Comparison of ENCODE assay signal across 7 mouse cellular contexts in genomic region chr6:125312581-125313355, GRCm38 (mm10). TPM values are rescaled to one million over a fixed set of nuclear protein-coding genes. Genes with fewer than 3 reads are reported as not detected.
DNase-seq lines count a peak whose midpoint lies in the region; ATAC-seq and TF ChIP-seq lines count a peak whose summit lies in the region.

No protein-coding gene starts in this region.

- no peak overlapping the region for H3K27ac ChIP-seq in ES-E14 (ENCODE audit: insufficient read depth, low read depth, low read length, poor library complexity, severe bottlenecking)
- peak overlapping the region; percentile 77 for H3K27ac ChIP-seq in heart, postnatal 0 days (ENCODE audit: low read depth)
- peak overlapping the region; percentile 64 for H3K27ac ChIP-seq in liver, embryonic 13.5 days
- H3K27ac ChIP-seq in small intestine, adult 2 months (ENCODE audit: insufficient read depth, low read depth, low read length) = peak overlapping the region; percentile 78

- H3K4me2 ChIP-seq in heart, postnatal 0 days (ENCODE audit: low read depth, low read length) = peak overlapping the region; percentile 84
- H3K4me2 ChIP-seq in liver, embryonic 13.5 days = peak overlapping the region; percentile 63

- WGBS in heart, postnatal 0 days = 43% methylated on average over 22 of the region's 22 CpGs
- 47% methylated on average over 22 of the region's 22 CpGs for WGBS in liver, embryonic 13.5 days (ENCODE audit: insufficient replicate concordance)
- WGBS in small intestine, adult 2 months = 6% methylated on average over 22 of the region's 22 CpGs

- in situ Hi-C loops in ES-E14 (cut with MboI; ENCODE audit: low sequenced_read_pairs in 2 of 2, unreplicated experiment in 2 of 2) = no loop called here

- no peak for DNase-seq in ES-E14 (ENCODE audit: low read depth, low spot score)
- peak; percentile 45 for DNase-seq in adipocyte (ENCODE audit: low spot score)
- DNase-seq in heart, postnatal 0 days (ENCODE audit: low spot score) = no peak
- no peak for DNase-seq in liver, embryonic 13.5 days
- DNase-seq in right cerebral cortex, adult 18-20 months = no peak
- DNase-seq in T-cell, adult 2 months (ENCODE audit: low spot score) = no peak

- H3K36me3 ChIP-seq in ES-E14 (ENCODE audit: control insufficient read depth, insufficient read depth, low read length, poor library complexity, severe bottlenecking) = no peaks in the 10 kb centered on the region
- peaks cover 37% of the 10 kb centered on the region for H3K36me3 ChIP-seq in heart, postnatal 0 days (replicated peaks; ENCODE audit: control insufficient read depth, insufficient read depth, low read length)
- H3K36me3 ChIP-seq in liver, embryonic 13.5 days = 0 out of 2 replicates have a peak, but pooled peaks cover 8% of the 10 kb centered on the region
- peaks cover 35% of the 10 kb centered on the region for H3K36me3 ChIP-seq in small intestine, adult 2 months (ENCODE audit: control insufficient read depth, insufficient read depth, low read length)

- no peak for TF ChIP-seq CTCF in heart, postnatal 0 days (IDR thresholded peaks at IDR 0.05; ENCODE audit: low read depth)
- no peak for TF ChIP-seq CTCF in small intestine, adult 2 months (IDR thresholded peaks at IDR 0.05; ENCODE audit: extremely low read depth, insufficient read length, insufficient replicate concordance, low read depth, low read length)

- no peak for TF ChIP-seq EP300 in heart, postnatal 0 days (IDR thresholded peaks at IDR 0.05; ENCODE audit: low read depth)

- no peaks in the 10 kb centered on the region for H3K9me3 ChIP-seq in ES-E14 (ENCODE audit: control insufficient read depth, insufficient read depth, low read depth, low read length)
- no peaks in the 10 kb centered on the region for H3K9me3 ChIP-seq in heart, postnatal 0 days (replicated peaks; ENCODE audit: control insufficient read depth, low read length)
- H3K9me3 ChIP-seq in liver, embryonic 13.5 days (replicated peaks) = no peaks in the 10 kb centered on the region

- H3K4me3 ChIP-seq in ES-E14 (ENCODE audit: insufficient read depth in 1 of 2, low read depth in 1 of 2, low read length in 2 of 2, poor library complexity in 1 of 2, severe bottlenecking in 1 of 2) = peak overlapping the region; percentile 55 to 60; a peak in 3 of 4 replicates
- peak overlapping the region; percentile 63 for H3K4me3 ChIP-seq in heart, postnatal 0 days (ENCODE audit: low read depth, low read length)
- peak overlapping the region; percentile 63 for H3K4me3 ChIP-seq in liver, embryonic 13.5 days (replicated peaks)
- H3K4me3 ChIP-seq in small intestine, adult 2 months (ENCODE audit: low read depth, low read length) = peak overlapping the region; percentile 87

- H3K27me3 ChIP-seq in heart, postnatal 0 days (ENCODE audit: control insufficient read depth, insufficient read depth, low read length) = no peaks in the 10 kb centered on the region
- peaks cover 19% of the 10 kb centered on the region for H3K27me3 ChIP-seq in liver, embryonic 13.5 days
- H3K27me3 ChIP-seq in small intestine, adult 2 months (ENCODE audit: control insufficient read depth, insufficient read depth, low read length) = no peaks in the 10 kb centered on the region

- TF ChIP-seq POLR2A in small intestine, adult 2 months (IDR thresholded peaks at IDR 0.05; ENCODE audit: low read depth, low read length) = peak; percentile 27; the same call in 1 of the 2 replicates

- H3K9ac ChIP-seq in ES-E14 (ENCODE audit: insufficient read depth, low read depth, low read length, poor library complexity, severe bottlenecking) = no peak overlapping the region
- peak overlapping the region; percentile 85 for H3K9ac ChIP-seq in heart, postnatal 0 days (replicated peaks; ENCODE audit: low read depth, low read length)
- peak overlapping the region; percentile 74 for H3K9ac ChIP-seq in liver, embryonic 13.5 days

- H3K4me1 ChIP-seq in ES-E14 (ENCODE audit: control insufficient read depth in 2 of 2, insufficient read depth in 2 of 2, low read length in 2 of 2, poor library complexity in 1 of 2) = peaks cover 0 to 19% of the 10 kb centered on the region in 2 experiments; a peak in 2 of 4 replicates
- peaks cover 21% of the 10 kb centered on the region for H3K4me1 ChIP-seq in heart, postnatal 0 days (ENCODE audit: control insufficient read depth, insufficient read depth)
- H3K4me1 ChIP-seq in liver, embryonic 13.5 days (replicated peaks) = peaks cover 25% of the 10 kb centered on the region
- peaks cover 17% of the 10 kb centered on the region for H3K4me1 ChIP-seq in small intestine, adult 2 months (ENCODE audit: control insufficient read depth, insufficient read depth, insufficient read length, low read length)

- ATAC-seq in heart, postnatal 0 days (ENCODE audit: insufficient read depth, low read depth) = no peak
- no peak for ATAC-seq in liver, embryonic 13.5 days (ENCODE audit: low read depth)

TF ChIP-seq in ES-E14, 5 proteins besides CTCF, POLR2A, EP300 and RAD21:
- TF ChIP-seq ZC3H11A (IDR thresholded peaks at IDR 0.05; ENCODE audit: borderline replicate concordance, low read depth, low read length) (no peak), CHD2 (IDR thresholded peaks at IDR 0.05; ENCODE audit: low read depth, low read length) (no peak), HCFC1 (IDR thresholded peaks at IDR 0.05; ENCODE audit: borderline replicate concordance, insufficient read depth, low read length) (no peak), MAFK (IDR thresholded peaks at IDR 0.05; ENCODE audit: insufficient read depth, low read depth, low read length) (no peak), ZNF384 (IDR thresholded peaks at IDR 0.05; ENCODE audit: low read depth, low read length) (no peak)

RNA-seq across cellular contexts. Expression of gene Ltbr, which starts 0.9 kb away (rescaled TPM):
- total RNA-seq in ES-E14 (2012; rRNA removed) = 8.7 and 14.3 TPM in 2 replicates
- 76.7 and 93.9 TPM in 2 replicates for total RNA-seq in heart, postnatal 0 days (2014; rRNA removed; ENCODE audit: low replicate concordance)
- polyA plus RNA-seq in heart, postnatal 0 days (2015; fragmentation: Nextera tagmentation; extraction: Ambion mirVana) = 37.7 and 38.3 TPM in 2 replicates
- polyA plus RNA-seq in liver, embryonic 13.5 days (2015; fragmentation: Nextera tagmentation; extraction: Ambion mirVana) = 18.3 and 18.4 TPM in 2 replicates
- 122 and 167 TPM in 2 replicates for polyA plus RNA-seq in small intestine, adult 2 months (2012; rRNA removed)

RNA-seq across cellular contexts. Expression of gene Scnn1a, which starts 7.7 kb away (rescaled TPM):
- total RNA-seq in ES-E14 (2012; rRNA removed) = 0.11 and 0.31 TPM in 2 replicates
- 0.46 and 1.3 TPM in 2 replicates for total RNA-seq in heart, postnatal 0 days (2014; rRNA removed; ENCODE audit: low replicate concordance)
- 0.37 and 0.46 TPM in 2 replicates for polyA plus RNA-seq in heart, postnatal 0 days (2015; fragmentation: Nextera tagmentation; extraction: Ambion mirVana)
- polyA plus RNA-seq in liver, embryonic 13.5 days (2015; fragmentation: Nextera tagmentation; extraction: Ambion mirVana) = 0.31 and 0.37 TPM in 2 replicates
- polyA plus RNA-seq in small intestine, adult 2 months (2012; rRNA removed) = 11.7 and 11.9 TPM in 2 replicates

RNA-seq across cellular contexts. Expression of gene Tuba3a, which starts 26.9 kb away (rescaled TPM):
- total RNA-seq in ES-E14 (2012; rRNA removed) = 53.3 and 84.8 TPM in 2 replicates
- total RNA-seq in heart, postnatal 0 days (2014; rRNA removed; ENCODE audit: low replicate concordance) = not detected in 2 replicates
- not detected in 2 replicates for polyA plus RNA-seq in heart, postnatal 0 days (2015; fragmentation: Nextera tagmentation; extraction: Ambion mirVana)
- not detected in 2 replicates for polyA plus RNA-seq in liver, embryonic 13.5 days (2015; fragmentation: Nextera tagmentation; extraction: Ambion mirVana)
- not detected in 2 replicates for polyA plus RNA-seq in small intestine, adult 2 months (2012; rRNA removed)

RNA-seq across cellular contexts. Expression of gene Tnfrsf1a, which starts 36.4 kb away (rescaled TPM):
- total RNA-seq in ES-E14 (2012; rRNA removed) = 6.1 and 7.7 TPM in 2 replicates
- 37.1 and 52.8 TPM in 2 replicates for total RNA-seq in heart, postnatal 0 days (2014; rRNA removed; ENCODE audit: low replicate concordance)
- 39.8 and 40.1 TPM in 2 replicates for polyA plus RNA-seq in heart, postnatal 0 days (2015; fragmentation: Nextera tagmentation; extraction: Ambion mirVana)
- polyA plus RNA-seq in liver, embryonic 13.5 days (2015; fragmentation: Nextera tagmentation; extraction: Ambion mirVana) = 19.6 and 23.4 TPM in 2 replicates
- polyA plus RNA-seq in small intestine, adult 2 months (2012; rRNA removed) = 90.5 and 207 TPM in 2 replicates
